Mouse (Mus musculus) spleen, postnatal 10 days (tissue): Measurements from ENCODE around the gene Myef2.
"Not testable (repeated sequence)": the region's sequence is repeated elsewhere in the genome, so short reads cannot be mapped to it uniquely, and the experiment has no call there.

ENCODE experiments used
- DNase-seq, 2 experiments: peaks; one replicate each; pipeline ENCODE4 v3.0.0; 2021 to 2022; ENCODE audit warnings: low spot score in 2 of 2

Gene Myef2

GRCm38 (mm10) chr2:125123477-125123852 lies at the start of gene Myef2:
Gene Myef2, minus strand, starts transcription at chr2:125123661.
- DNase-seq: peak; percentile 84 to 92

DNA sequence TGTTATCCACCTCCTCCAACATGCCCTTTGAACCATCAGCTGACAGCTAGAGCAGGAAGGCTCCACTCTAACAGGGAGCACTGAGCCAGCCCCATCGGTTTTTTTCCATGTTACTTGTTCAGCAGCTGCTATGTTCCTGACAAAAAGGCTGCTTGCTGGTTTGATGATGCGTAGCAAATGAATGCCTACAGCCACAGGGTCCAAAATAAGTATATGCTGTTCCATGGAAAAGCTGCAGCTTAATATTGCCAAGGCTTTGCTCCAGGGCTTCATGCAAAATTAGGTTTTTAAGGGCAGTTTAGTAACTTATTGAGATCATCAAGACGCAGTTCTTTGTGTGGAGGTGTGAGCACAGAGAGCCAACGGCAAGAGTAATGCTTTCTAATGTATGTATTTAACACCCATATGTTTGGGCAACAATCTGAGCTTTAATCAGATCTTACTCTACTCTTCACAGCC lies 38.6 kb upstream of the Myef2 start:
- no peak for DNase-seq

DNA sequence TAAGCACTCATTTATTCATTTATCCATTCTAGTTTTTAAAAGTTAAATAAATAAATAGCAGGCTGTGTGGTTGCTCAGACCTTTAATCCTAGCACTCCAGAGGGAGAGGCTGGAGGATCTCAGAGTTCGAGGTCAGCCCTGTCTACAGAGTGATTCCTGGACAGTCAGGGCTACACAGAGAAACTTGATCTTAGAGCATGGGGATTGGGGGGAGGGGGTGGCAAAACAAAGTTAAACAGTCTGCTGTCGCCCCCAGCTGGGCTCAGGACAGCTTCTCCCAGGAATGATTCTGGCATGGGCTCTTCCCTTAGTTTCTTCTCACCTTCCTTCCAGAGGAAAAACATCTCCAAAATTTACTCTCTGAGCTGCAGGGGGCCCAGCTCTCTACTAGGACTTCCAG lies 32.0 kb upstream of the Myef2 start:
- DNase-seq: no peak

DNA sequence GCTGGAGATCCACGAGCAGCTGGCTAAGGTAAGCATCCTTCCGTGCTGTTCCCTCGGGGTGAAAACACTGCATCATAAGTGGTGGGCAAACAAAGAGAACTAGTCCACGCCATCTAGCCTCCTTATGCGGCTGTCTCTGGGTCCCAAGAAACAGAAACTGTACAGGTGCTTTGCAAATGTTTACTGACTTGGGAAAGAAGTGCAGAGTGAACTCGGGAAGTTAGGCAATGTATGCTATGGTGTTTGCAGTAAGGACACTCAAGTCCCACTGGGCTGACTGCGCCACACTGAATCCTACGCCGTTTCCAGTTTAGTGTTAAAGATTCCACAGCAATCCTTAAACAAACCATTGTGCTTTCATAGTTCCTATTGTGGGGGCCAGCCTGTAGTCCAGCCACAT lies 30.8 kb upstream of the Myef2 start:
- no peak for DNase-seq

- DNase-seq: no peak
Measured at GRCm38 (mm10) chr2:125152388-125152787, 28.9 kb upstream of the Myef2 start, which contains the start of gene Slc12a1. Gene Slc12a1, plus strand, starts transcription at chr2:125152505.

DNA sequence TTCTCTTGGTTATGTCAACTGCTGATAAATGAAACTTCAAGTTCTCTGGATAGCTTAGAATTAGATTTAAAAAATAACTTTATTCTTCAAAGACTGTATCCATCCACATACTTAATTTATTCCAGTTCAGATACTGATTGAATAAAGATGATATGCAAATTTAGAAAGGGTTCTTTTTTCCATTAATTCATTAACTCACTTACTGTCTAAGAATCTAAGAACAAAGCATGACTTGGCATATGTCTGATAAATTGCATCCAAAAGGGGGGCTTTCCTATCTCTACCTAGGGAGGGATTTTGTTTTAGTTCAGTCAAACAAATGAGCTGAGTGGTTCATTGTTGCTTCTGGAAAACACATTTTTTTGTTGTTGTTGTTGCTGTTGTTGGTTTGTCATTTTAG lies 18.9 kb upstream of the Myef2 start:
- no peak for DNase-seq

DNA sequence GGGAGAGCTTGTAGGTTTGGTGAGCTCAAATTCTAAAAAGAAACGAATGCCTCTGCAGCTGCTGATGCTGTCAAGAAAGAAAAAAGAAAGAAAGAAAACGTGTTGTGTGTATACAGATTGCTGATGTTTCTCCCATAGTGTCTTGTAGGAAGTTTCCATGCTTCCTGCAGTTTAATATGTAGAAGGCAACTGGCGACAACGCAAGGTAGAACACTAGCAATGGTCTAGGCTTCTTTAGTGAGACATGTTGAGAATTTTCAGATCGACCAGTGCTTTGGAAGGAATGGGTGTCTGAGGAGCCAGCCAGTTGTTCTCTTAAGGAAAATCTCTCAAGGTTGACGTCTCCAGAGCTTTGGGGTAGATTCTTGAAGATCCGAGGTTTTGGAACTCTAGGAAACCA lies 13.4 kb upstream of the Myef2 start:
- no peak for DNase-seq

DNA sequence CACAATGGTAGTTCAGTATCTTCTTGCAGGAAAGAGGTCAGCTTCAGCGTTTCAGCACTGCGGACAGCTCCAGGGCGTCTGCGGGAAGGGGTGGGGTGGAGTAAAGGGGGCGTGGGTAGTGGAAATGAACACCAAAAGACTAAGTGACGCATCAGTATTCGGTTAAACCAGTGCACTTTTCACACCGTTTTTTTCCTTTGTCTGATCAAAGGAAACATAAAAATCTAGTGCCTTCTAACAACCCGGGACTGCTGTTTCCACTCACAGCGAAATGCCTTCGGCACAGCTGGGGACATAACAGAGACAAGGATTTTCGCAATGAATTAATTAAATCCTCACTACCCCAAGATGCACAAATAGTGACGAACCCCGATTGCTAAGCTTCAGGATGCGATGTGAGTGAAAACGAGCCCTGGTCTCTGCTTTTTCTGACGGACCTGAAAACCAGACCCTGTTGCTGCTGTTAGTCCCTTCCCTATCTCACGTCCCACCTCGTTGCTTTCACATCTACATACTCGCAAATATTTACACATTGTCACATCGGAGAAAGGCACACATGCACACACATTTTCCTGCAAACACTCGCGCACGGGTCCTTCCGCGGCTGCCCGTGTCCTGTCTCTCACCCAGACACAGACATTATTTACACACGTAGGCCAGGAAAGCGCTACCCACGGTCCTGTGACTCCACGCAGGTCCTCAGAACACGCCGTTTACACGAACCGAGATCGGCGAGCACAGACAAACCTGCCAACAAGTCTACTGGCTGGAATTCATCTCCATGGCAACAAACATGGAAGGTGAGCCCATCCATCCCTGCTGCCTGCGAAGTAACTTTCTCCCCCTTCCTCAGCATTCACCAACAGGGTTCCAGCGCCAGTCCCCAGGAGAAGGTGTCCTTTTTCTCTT lies 12.7 kb upstream of the Myef2 start, which contains the start of gene Ctxn2:
TSS of gene Ctxn2 (plus strand) at position 790 of the 909 bp plus-strand sequence.
- DNase-seq: peak; percentile 22 to 81

DNA sequence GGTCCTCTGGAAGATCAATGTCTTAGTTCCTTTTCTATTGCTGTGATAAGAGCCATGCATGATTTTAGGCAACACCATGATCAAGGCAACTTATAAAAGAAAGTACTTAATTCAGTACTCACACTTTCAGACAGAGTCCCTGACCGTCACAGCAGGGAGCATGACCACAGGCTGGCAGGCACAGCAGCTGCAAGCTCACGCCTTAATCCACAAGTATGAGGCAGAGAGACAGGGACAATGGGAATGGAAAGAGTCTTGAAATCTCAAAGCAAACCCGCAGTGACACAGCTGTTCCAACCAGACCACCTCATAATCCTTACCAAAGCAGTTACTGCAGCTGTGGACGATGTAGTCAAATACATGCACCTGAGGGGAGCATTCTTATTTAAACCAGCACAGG lies 10.7 kb upstream of the Myef2 start:
- no peak for DNase-seq

GRCm38 (mm10) chr2:125126792-125127191 lies 3.3 kb upstream of the Myef2 start:
- DNase-seq: no peak

DNA sequence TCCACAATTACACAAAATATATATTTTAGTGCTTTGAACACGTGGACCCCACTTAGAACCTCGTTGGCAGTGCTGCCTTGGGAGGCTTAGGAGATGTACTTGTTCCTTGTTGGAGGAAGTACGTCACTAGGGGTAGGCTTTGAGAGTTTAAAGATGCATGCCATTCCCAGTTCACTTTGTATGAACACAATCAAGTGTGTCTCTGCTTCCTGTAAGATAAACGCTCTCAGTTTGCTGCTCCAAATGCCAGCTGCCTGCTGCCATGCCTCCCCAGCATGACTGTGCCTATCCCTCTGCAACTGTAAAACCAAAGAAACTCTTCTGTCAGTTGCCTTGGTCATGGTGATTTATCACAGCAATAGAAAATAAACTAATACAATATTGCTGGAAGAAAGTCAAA lies 2.4 kb upstream of the Myef2 start:
- no peak for DNase-seq

DNA sequence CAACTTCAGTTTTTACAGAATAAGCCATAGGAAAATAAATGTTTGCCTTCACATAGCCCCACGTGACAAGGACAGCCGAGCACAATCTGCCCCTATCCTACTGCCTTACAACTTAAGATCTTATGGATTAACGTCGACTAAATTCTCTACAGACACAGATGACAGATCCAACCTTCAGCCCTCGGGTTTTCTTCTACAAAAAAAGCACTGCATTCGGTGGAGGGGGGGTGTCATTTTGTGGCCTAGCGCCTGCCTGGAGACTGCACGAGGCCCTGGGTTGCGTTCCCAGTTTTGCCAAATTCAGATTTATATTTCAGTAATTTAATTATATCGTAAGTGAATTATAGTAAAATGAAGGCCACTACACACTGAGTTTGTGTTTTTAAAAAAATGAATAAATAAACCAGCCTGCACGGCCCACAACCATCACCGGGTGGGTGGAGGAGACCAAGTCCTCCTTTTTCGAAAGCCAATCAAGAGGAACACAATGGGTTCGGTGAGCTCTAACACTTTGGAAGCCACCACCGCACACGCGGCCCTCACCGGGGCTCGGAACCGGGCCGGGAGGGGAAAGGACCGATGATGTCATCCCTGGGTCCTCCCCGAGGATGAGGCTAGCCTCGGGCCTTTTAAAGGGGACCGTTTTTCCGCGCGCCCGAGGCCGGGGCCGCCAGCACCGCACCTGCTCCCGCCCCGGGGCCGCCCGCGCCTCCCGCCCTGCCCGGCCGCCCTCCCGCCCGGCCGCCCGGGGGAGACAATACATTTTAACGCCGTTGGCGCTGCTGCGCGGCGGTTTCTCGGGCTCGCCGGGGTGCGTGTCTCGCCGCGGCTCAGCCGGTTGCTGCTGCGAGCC lies 611 bp downstream of the Myef2 start:
- DNase-seq: peak; percentile 59 to 70

- no peak for DNase-seq
Measured at GRCm38 (mm10) chr2:125122288-125122623, 1.2 kb downstream of the Myef2 start.

DNA sequence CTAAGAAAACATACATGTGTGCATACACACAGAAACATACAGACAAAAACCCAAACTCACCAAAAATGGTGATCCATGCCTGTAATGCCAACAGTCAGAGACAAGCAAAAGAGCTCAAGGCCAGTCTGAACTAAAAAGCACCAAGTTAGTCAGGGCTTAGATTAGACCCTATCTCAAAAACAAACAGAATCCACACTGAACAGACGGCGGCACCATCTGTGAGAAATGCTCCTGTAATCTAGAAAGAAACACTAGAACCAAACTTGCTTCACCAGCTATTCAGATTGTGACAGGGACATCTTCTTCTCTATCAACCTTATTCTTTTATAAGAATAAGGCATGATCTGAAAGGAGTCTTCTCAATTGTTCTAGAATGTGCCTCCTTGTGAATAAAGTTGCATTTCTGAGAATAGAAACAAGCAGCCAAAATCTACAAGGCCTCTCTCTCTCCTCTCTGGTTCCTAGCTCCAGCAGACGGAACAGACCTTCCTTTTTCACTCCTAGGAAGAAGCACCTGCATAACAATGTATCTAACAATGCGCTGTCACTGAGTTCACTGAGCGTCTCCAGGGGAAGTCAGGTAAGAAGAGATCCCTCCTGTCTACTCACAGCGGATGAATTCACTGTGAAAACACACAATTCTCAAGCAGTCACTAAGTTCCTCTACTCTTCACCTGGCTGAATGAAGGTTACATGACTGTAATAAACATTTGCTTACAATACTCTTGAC lies 3.9 kb downstream of the Myef2 start:
- DNase-seq: no peak

GRCm38 (mm10) chr2:125106536-125106935 lies 16.9 kb downstream of the Myef2 start:
- not testable (repeated sequence) for DNase-seq

GRCm38 (mm10) chr2:125104491-125104890 lies 19.0 kb downstream of the Myef2 start:
- not testable (repeated sequence) for DNase-seq

DNA sequence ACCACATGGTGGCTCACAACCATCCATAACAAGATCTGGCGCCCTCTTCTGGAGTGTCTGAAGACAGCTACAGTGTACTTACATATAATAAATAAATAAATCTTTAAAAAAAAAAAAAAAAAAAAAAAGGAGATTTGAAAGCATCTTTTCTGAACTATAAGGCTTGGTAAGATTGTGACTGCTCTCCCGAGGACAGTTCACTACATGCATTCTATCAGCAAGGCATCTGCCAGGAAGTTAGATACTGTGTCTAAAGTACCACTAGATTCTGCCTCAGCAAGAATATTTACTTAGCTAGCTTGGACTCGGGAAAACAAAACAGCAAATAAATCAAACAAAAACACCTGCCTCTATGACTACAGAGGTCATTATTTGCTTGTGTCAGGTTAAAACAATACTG lies 31.3 kb downstream of the Myef2 start:
- DNase-seq: not testable (repeated sequence)

GRCm38 (mm10) chr2:125088757-125089156 lies 34.7 kb downstream of the Myef2 start:
- no peak for DNase-seq

DNA sequence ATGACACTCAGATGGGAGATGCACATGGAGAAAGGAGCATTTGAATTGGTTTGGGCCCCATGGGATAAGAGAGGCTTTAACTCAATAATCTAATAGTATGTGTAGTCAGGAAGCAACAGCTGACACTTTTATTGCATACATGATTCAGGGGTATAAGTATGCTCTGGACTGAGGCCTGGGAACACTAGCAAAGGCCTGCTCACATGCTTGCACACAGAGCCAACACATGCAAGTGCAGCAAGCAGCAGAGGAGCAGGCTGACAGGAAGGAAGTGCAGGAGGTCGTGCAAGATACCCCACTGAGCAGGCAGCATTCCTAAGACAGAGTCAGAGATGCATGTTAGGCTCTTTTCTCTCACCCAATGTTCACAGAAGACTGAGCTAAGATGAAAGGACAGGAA lies 39.6 kb downstream of the Myef2 start:
- no peak for DNase-seq

DNA sequence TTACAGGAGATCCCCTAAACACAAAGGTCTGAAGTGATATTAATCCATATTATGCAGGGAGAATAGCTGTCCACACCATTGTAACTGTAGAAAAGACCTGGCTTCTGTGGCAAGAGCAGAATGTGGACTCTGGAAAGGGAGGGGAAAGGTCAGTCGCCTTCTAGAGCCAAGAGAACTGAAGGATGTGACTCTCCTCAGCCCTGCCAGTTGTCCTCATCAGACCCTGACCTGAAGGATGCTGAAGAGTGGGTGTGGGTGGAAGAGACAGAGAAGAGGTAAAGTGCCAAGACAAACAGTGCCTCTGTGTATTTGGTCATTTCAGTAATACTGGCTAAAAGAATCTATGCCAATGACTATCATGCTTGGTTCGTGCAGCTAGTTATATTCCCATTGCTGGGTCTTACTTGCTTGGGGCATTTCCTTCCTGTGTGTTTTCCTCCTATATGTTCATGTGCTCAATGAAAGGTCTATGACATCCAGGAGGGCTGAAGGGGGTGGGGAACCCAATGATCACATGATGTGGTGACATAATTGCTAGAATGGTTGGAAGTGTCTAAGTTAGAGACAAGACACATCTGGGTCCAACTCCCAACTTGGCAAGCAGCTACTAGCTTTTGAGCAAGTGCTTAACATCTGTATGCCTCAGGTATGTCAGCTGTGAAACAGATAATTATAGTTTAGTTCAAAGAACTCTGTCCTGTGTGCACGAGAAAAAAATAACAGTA lies 50.2 kb downstream of the Myef2 start:
- DNase-seq: no peak

GRCm38 (mm10) chr2:125068696-125069095 lies 54.8 kb downstream of the Myef2 start:
- DNase-seq: no peak
